Comparison of ENCODE assay signal across 12 mouse cellular contexts in the genomic region with DNA sequence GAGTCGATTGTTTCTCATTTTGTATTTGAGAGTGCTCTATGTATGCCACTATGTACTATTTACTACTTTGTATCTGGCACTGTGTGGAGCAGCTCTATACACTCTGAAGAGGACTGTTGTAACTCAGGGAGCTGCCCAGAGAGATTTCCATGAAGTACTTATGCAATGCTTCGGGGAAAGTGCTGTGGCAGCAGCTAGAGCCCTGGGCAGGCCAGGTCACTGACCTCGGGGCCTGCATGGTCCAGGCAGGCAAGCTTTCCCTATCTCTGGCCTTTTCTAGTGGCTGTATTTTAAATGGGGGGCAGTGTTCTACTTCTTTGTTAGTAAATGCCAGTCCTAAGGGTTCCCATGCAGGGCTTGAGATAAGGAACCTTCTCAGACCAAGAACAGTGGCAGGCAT.
A peak's percentile ranks its signal among the peaks of the same experiment; 100 is the strongest.
DNase-seq lines count a peak whose midpoint lies in the region; ATAC-seq and TF ChIP-seq lines count a peak whose summit lies in the region.
"Had no signal": no experiment of that assay in that cellular context is flagged by ENCODE, and none has a peak within 500 bp of the region (broad histone marks: within the 10 kb centered on the region; RNA-seq: fewer than 3 reads in every experiment).

No protein-coding gene starts in this region.

- H3K9ac ChIP-seq in embryonic facial prominence, embryonic 13.5 days, result 0 out of 2 replicates have a peak overlapping the region, but pooled peaks have one; percentile 27
- H3K9ac ChIP-seq: midbrain, embryonic 12.5 days had no signal

- ATAC-seq in embryonic facial prominence, embryonic 13.5 days (ENCODE audit: insufficient number of reproducible peaks, insufficient read depth, low FRiP score, low TSS enrichment, low read depth), result no peak
- ATAC-seq: inflammation-experienced regulatory T-cells, adult 6 months had no signal

- no peaks in the 10 kb centered on the region for H3K36me3 ChIP-seq in heart, embryonic 10.5 days
- H3K36me3 ChIP-seq in embryonic facial prominence, embryonic 13.5 days, result no peaks in the 10 kb centered on the region
- H3K36me3 ChIP-seq: midbrain, embryonic 12.5 days had no signal

- H3K27me3 ChIP-seq in heart, embryonic 10.5 days (ENCODE audit: insufficient read depth, poor library complexity, severe bottlenecking), result no peaks in the 10 kb centered on the region
- no peaks in the 10 kb centered on the region for H3K27me3 ChIP-seq in embryonic facial prominence, embryonic 13.5 days

- H3K4me1 ChIP-seq in heart, embryonic 10.5 days, result peaks cover 4% of the 10 kb centered on the region; the same call in 1 of the 2 replicates
- no peaks in the 10 kb centered on the region for H3K4me1 ChIP-seq in embryonic facial prominence, embryonic 13.5 days
- H3K4me1 ChIP-seq: midbrain, embryonic 12.5 days had no signal

- WGBS in heart, embryonic 10.5 days, result 45% methylated on average over 3 of the region's 3 CpGs
- WGBS in embryonic facial prominence, embryonic 13.5 days, result 52% methylated on average over 3 of the region's 3 CpGs

- peak overlapping the region; percentile 49 for H3K4me2 ChIP-seq in embryonic facial prominence, embryonic 13.5 days
- H3K4me2 ChIP-seq: midbrain, embryonic 12.5 days had no signal

- DNase-seq in heart, adult 18-20 months, result peak; percentile 6 to 27
- DNase-seq in heart, embryonic 10.5 days (ENCODE audit: low spot score), result no peak
- peak; percentile 91 for DNase-seq in adipocyte (ENCODE audit: low spot score)
- DNase-seq in lung, postnatal 10 days, result peak; percentile 4
- no peak for DNase-seq in left cerebral cortex, adult 2 months (ENCODE audit: extremely low spot score in 1 of 2, low spot score in 2 of 2)
- no peak for DNase-seq in thymus, adult 18-20 months
- no peak for DNase-seq in frontal cortex, postnatal 10 days (ENCODE audit: low spot score in 2 of 2)
- DNase-seq: thymus, postnatal 36 days had no signal

- H3K4me3 ChIP-seq in heart, embryonic 10.5 days, result no peak overlapping the region
- peak overlapping the region; percentile 27 for H3K4me3 ChIP-seq in embryonic facial prominence, embryonic 13.5 days
- H3K4me3 ChIP-seq in left cerebral cortex, adult 2 months, result no peak overlapping the region
- H3K4me3 ChIP-seq: erythroblast, embryonic 14.5 days; midbrain, embryonic 12.5 days had no signal

- no peak overlapping the region for H3K27ac ChIP-seq in heart, embryonic 10.5 days
- no peak overlapping the region; the same call in 1 of the 2 replicates for H3K27ac ChIP-seq in embryonic facial prominence, embryonic 13.5 days
- H3K27ac ChIP-seq in left cerebral cortex, adult 2 months, result no peak overlapping the region
- H3K27ac ChIP-seq: midbrain, embryonic 12.5 days had no signal

- intact Hi-C loops in left cerebral cortex, adult 2 months (cut with DNase I), result no loop called here

- TF ChIP-seq CTCF in left cerebral cortex, adult 2 months (IDR thresholded peaks at IDR 0.05), result no peak

- H3K9me3 ChIP-seq in heart, embryonic 10.5 days, result no peaks in the 10 kb centered on the region
- H3K9me3 ChIP-seq in embryonic facial prominence, embryonic 13.5 days, result no peaks in the 10 kb centered on the region
- H3K9me3 ChIP-seq: midbrain, embryonic 12.5 days had no signal

Comparison
In these comparisons a context has a peak if more than half of its experiments do, and no peak if none do; other contexts are left out.
1. DNase-seq: peak in heart, adult 18-20 months (2 of 2), adipocyte (single experiment) and lung, postnatal 10 days (single experiment); none in heart, embryonic 10.5 days (single experiment), left cerebral cortex, adult 2 months (0 of 2), thymus, adult 18-20 months (0 of 2) and frontal cortex, postnatal 10 days (0 of 2).